Mouse (Mus musculus) spleen, postnatal 10 days (tissue): Measurements from ENCODE around the gene Ccdc9b.
A peak's percentile ranks its signal among the peaks of the same experiment; 100 is the strongest.

ENCODE experiments used
- DNase-seq, 2 experiments: peaks; one replicate each; pipeline ENCODE4 v3.0.0; 2021 to 2022; ENCODE audit warnings: low spot score in 2 of 2

Gene Ccdc9b

DNA sequence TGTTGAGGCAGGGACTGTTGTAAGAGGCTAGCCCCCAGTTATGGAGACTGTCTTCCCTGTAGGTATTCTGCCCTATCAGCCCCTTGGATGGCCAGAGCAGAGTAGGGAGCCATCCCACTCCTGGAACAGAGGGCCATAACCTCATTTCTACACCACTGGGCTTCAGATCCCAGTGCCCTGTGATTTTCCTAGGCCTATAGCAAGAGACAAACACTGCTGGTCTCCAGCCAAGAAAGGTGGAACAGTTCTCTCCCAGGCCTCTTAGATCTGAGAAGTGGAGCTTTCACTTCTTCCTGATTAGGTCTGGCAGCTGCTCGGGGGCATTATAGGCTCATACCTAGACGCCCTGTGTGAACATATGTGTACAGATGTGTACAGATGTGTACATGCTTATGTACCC lies 13.8 kb upstream of the Ccdc9b start:
- no peak for DNase-seq

DNA sequence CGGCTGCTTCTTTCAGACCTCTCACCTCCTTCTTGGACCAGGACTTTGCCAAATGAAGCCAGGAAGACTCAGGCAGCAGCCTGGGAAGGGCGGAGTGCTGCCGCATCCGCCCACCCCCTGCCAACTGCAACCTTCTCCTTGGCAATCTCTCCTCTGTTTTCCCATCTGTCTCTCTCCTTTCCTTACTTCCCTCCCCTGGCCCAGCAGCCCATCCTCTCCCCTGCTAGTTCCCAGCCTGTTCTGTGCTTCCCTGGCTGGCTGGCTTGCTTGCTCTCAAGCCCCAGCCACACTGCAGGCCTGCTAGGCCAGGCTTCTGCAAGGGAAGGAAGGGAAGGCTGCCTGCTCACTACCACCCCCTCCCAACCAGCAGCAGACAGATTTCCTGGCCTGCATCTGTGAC lies 13.4 kb upstream of the Ccdc9b start:
- no peak for DNase-seq

DNA sequence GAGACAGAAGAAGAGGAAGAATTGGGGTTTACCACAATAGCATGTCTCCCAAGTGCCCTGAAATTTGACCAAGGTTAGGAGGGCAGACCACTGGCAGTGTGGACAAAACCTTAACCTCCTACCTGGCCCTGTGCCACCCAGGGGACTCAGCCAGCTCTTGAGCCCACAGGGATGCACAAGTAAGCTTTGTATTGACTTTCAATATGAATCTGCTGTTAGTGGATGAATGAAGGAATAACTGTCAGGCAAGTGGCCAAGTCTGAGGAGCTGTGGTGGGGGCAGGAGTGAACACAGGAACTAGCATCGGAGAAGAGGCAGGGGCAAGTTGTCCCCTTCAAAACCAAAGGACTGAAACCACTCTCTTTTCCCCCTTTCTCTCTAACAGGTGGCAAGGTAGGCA lies 12.9 kb upstream of the Ccdc9b start:
- DNase-seq: no peak

DNA sequence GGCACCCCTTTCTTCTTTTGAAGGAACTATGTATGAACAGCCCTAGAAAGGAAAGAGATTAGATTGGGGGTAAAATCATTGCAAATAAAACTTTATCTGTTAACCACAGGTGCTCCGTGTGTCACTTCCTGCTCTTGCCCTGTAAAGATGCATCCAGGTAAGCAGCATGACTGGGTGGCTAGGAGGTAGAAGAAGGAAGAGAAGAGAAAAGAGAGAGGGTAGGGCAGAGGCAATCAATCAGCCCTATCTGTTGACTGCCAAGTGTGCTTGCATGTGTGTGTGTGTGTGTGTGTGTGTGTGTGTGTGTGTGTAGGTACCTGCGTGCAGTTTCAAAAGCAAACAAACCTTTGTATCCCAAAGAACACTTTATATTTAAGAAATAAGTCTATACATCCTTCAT lies 12.1 kb upstream of the Ccdc9b start:
- no peak for DNase-seq

DNA sequence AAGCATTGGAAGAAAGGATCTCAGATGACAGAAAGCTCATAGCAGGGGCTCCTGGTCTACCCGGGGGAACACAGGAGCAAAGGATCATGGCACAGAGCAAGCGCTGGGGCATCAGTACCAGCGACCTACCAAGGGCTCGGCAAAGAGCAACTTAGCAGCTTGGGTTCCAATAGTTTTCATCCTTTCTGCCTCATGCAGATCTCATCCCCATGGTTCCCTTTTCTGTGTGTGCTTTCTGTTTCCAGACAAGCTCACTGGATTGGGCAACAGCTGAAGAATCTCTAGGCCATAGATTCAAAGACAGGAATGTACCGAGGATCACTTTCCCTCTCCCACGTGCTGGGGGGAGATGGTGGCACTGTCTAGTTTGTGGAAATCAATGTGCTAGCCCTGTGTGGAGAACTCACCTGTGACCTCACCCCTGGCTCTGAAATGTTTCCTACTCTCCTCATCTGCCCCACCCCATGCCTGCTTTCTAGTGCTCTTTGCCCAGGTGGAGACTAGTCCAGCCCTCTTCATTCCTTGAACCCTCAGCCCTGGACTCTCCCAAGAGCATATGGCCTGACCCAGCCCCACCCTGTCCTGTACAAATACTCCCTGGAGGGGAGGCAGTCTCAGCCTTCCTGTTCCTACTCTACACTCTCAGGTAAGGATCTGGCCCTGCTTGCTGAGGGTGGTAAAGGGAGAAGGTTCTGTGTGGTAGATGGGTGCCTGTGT lies 9.9 kb upstream of the Ccdc9b start, which contains the start of gene Phgr1:
Phgr1 (plus strand) TSS at position 612 of the 717 bp plus-strand sequence.
- no peak for DNase-seq

DNA sequence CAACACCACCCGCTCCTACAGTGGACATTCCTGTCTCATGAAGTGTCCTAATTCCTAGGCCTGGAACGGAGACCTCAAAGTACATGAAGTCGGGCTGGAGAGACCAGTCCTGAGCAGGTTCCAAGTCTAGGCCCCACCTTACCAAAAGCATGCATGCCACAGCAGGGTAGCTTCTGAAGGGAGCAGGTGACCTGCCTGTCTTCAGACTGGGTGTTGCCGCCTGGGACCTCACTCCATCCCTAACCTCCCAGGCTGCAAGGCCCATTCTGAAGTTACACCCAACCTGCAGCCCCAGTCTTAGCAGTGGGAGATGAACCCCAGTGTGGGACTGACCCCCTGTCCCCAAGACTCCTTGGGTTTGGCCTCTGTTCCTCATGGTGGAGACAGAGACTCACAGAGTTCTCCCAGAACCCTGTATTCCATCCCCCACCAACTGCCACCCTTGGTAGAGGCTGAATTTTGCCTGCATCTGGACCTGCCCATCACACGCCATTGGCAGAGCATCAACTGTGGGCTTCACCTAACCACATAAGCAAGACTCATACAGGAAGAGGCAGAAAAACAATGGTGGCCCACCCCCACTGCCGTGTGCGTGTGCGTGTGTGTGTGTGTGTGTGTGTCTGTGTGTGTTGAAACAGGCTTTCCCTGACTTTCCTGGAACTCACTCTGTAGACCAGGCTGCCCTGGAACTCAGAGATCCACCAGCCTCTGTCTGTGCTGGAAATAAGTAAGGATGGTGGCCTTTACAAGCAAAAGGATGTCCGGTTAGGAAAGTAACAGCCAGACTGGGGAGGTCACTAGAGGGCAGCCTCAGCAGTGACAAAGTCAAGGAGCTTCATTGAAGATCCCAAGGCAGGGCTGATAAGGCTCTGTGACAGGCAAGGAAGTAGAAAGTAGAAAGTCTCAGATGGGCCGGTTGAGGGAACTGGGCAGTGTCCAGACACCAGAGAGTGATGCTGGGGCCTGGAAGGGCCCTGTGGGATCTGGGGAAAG lies 3.9 kb upstream of the Ccdc9b start:
- DNase-seq: no peak

DNA sequence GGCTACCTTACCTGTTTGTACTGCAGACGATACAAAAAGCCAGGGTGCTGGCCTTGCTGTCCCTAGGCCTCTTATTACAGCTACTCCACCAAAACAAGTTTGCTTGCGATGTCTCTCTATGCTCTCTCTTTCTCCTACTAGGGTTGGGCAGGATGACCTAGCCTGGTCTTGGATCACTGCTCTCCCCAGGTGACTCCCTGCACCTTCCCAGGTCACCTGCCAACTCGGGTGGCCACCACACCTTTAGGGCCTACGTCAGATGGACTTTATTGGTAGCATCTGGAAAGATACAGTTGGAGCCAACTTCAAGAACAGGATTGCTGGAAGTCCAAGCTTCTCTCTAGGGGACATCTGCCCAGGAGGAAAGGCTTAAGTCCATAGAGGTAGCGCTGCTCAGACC lies 2.4 kb upstream of the Ccdc9b start:
- no peak for DNase-seq

DNA sequence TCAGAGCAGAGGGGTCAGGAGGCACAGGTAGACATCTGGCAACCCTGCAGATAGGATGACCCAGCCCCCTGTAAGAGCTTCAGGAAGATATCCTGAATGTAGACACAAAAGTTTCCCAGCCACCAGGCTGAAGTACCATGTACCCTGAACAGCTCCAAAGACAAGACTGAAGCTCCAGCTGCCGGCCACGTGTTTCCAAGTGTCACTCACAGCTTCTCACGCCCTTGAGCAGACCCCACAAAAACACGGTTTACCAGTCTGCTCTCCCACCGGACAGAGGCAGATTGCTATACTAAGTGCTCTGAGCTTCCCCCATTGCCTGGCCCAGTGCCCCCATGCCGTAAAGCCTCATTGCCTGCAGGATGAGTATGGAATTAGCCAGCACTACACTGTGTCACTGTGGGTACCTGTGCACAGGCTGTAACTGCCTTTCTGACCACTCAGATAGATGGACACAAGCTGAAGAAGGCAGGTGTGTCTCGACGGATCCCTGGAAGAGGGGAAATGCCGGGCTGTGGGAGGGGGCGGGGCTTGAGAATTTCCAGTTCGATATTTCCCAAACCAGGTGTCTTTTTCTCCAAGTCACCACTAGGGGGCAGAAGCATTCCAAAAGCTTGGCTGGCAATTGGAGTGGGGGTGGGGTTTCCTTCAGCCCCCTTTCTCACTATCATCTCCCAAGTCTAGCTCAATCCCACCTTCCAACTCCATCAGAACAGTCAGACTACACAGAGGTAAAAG lies 1.8 kb upstream of the Ccdc9b start:
- peak in 1 of 2 experiments; percentile 47 for DNase-seq

DNA sequence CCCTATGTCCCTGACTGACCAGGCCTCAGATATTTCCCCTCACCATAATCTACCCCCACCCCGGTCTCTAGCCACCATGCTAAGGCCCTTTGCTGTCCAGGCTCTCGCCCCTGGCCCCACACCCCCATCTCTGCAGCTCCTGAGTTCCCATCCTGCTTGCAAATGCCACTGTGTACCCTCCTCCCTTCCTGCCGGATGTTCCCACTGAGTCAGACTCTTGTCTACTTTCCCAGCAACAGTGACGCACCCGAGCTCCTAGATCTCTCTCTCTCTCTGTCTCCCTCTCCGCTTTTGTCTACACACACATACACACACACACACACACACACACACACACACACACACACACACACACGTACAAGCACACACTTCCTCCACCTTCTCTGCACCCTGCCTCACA lies 1.0 kb upstream of the Ccdc9b start:
- no peak for DNase-seq

DNA sequence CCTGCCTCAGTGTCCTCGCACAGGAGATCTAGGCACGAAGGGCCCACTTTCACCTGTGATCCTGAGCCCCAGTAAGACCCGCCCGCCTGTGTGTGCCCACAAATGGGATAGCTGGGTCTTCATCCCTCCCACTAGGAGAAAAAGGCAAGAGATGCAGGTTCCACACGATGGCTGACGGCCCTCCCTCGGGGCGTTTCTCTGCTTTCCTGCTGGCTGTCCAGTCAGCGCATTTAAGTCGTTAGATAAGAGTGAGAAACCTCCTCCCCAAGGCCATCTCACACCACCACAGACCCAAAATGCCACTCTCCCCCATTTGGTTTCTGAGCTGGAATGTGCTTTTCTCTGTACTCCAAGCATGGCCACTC lies 305 bp upstream of the Ccdc9b start:
- DNase-seq: no peak

DNA sequence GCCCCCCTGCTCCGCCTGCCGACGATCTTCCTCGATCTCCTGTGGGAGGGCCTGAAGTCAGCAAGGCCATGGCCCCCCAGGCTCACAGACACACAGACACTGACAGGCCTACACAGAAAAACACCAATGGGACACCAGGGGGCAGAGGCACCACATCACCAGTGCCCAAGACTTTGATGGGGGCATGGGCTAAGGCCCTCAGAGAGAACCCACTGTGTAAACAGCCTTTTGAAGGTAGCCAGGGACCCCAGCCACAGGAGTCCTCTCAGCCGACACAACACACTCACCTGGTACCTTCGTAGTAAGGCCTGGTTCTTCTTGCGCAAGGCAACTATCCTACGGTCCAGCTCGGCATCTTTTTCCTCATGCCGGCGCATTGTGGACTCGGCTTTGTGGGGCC lies 1.1 kb downstream of the Ccdc9b start:
- DNase-seq: no peak

DNA sequence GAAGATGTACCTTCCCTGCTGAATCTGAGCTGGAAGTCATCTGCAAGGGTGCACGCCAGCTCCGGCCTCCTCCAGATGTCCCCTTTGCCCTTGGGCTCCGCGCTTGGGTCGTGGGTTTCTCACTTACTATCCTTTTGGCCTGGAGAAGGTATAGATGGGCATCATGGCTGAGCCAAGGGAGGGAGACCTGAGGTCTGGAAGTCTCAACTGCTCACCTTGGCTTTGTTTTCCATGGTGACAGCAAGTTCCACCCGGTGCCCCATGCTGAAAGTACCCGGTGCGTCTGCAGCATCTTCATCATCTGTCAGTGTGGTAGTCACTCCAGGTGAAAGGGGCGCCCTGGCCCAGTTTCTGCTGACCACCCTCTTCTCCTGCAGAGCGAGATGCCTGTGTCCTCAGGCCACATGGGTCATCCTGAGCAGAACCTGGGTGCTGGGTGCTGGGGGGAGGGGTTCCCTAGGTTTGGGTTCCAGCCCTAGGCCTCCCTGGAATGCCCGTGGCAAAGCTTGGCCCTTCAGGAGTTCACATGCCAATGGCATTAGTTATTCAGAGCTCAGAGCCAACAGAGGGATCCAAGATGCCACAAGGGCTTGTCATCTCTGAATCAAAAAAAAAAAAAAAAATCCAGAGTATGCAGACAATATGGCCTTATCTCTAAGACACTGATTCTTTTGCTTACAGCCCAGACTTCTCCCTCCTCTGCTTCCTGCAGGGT lies 2.0 kb downstream of the Ccdc9b start:
- no peak for DNase-seq

DNA sequence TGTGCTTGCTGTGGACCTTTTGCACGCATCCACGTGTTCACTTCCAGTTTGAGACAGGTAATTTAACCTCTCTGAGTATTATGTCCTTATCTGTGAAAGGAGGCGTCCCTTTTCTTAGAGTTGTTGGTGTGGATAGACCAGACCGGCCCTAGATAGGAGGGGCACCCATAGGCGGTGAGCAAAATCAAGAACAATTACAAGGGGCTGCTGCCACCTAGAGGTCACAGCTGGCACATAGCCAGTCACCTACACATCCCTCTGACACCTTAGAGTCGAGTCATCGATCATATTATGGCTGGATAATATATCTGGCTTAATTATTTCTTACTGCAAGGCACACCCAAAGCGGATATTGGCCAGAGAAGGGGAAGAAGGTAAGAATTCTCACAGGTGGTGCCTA lies 2.6 kb downstream of the Ccdc9b start:
- DNase-seq: peak; percentile 71 to 85

DNA sequence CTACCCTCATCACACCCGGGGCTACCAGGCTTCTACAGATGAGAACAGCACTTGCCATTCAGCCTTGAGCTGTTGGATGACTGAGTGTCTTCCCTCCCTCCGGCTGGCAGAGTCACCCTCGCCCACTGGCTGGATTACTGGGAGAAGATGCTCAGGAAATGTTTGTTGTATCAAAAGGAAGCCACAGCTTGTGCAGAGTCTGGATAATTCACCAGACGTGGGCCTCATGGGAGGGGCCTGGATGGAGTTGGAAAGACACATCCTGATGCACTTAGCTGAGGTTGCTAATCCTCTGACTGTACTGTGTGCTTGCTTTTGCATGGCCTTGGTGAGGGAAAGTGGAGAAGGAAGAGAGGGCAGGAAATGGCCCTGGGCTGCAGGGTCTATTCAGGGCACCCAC lies 6.4 kb downstream of the Ccdc9b start:
- no peak for DNase-seq

DNA sequence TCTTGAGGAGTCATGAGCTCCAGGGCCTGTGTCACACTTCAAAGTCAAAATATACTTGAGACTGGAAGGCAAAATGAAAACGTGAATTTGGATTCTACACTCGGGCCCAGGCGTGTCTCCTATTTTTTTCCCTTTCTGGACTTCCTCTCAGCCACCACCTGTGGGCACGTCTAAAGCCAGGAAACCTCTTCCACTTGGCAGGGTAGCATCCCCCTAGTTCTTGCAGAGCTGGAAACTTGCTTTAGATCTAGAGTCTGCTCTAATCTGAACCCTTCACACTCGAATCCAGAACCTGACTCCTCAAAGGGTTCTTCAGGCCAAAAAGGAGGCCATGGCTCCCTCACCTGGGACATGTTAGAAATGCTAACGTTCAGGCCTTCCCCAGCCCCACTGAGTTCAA lies 7.1 kb downstream of the Ccdc9b start:
- no peak for DNase-seq

DNA sequence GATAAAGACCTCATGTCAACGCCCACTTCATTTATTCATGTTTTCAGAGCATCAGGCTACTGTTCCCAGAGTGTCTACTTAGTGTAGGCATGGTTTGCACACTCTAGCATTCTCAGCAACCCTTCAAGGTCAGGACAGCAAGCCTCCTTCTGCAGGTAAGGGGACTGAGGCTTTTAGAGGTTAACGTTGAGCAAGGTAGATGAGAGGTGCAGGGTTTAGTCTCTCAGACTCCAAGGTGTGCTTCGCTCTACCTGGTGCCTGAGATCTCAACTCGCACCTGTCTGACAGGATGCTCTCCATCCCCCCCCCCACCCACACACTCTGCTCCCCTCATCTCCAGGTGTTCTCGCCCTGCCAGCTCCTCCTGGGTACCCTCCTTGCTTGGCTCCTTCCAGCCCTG lies 8.3 kb downstream of the Ccdc9b start:
- DNase-seq: no peak

DNA sequence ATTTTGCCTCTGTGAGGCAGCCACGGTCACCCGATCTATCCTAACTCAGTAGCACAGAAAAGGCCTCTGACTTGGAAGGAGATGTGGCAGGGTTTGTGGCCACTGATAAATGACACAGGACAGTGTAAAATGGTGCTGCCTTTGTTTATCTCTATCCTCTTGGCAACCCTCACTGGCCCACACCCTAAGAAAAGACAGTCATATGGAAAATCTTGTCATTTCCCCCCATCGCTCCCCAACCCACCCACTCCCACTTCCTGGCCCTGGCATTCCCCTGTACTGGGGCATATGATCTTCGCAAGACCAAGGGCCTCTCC lies 9.7 kb downstream of the Ccdc9b start:
- no peak for DNase-seq

DNA sequence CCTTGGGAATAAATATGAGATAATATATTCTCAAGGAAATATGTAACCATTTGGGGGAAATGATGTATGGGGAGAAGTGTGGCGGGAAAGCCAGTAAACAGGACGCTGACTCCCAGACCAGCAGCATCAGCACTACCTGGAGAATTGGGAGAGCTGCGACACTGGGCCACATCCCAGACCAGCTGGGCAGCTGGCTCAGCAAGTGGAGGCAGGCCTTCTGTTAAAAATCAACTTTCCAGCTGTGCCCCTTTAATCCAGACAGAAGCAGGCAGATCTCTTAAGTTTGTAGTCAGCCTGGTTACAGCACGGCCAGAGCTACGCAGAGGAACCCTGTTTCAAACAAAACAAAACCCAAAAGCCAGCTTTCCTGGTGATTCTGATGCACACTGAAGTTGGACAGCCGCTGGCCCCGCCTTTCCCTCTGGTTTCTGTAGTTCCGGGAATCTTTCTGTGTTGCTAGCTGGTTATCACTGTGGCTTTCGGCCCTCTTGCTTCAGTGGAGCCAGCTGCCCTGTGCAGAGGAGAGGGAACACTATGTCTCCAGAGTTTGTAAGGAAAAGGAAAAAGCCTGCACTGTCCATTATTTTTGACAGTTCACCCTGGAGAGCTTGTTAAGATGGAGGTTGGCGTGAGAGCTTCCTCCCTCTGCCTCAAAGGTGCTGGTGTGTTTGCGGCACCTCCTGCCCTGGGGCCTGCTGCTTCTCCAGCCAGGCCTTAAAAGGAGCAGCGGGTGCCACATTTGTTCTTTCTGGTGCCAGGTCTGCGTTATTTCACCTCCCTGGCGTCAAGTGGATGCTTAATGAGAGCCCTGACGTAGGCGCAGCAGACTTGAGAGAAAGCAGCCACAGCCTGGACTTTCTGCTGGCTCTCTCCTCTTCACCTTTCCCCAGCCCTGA lies 10.3 kb downstream of the Ccdc9b start:
- peak in 1 of 2 experiments; percentile 14 for DNase-seq

DNA sequence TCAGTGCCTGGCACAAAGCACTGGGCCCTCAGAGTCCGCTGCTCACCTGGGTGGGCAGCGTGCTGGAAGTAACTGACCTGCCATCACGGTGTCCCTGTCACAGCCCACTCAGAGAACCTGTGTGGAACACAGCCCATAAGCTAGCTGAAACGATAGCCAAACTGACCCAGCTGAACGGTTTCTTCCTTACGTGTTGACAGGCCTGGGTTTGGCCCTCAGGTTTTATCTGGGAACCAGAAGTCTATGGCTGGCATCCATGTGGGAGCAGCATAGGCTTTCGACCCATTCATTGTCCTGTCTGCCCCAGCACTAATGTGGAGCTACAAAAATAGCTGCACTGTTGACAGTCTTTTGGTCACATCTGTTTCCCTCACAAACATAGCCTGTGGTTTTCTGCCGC lies 12.0 kb downstream of the Ccdc9b start:
- peak in 1 of 2 experiments; percentile 9 for DNase-seq

DNA sequence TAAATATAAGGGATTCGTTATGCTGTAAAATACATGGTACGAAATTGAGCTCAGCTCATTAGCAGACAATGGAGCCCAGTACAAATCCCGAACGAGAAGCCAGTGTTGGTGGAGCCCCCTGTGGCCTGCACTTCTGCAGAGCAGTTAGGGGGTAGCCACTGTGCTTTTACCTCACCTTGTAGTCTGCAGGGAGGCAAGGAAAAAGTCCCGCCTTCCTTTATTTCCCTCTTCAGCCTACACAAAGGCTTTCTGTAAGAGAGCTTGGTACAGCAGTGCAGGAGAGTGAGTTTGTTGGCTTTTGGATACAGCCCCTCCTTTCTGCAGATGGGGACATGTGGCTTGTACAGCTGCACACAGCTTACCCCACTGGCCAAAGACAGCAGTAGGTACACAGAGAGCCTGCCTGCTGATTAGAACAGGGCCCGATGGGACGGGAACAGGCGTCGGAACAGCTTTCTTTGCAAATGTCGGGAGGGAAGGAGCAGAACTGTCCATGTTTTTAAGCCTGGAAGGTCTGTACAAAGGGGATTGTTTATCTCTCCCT lies 13.0 kb downstream of the Ccdc9b start:
- peak in 1 of 2 experiments; percentile 14 for DNase-seq
